Mouse (Mus musculus) thymus, adult 2 months (tissue): ENCODE data around the gene Zfp277. TPM values are rescaled to one million over a fixed set of nuclear protein-coding genes. Genes with fewer than 3 reads are reported as not detected.

Experiments
- DNase-seq: peaks from one replicate; pipeline ENCODE4 v3.0.0; 2021
- H3K27ac ChIP-seq: fragments of 200-500 bp; 2 replicates; pipeline ENCODE4 v1.5.1; 2012; ENCODE audit warnings: low read length, control low read depth; ENCODE audit not compliant: control insufficient read depth, insufficient read depth
- H3K27me3 ChIP-seq: fragments of 200-500 bp; 2 replicates; pipeline ENCODE4 v1.6.1; 2012; ENCODE audit warnings: mild to moderate bottlenecking, low read length, moderate library complexity, mixed read lengths; ENCODE audit not compliant: control insufficient read depth, insufficient read depth
- H3K36me3 ChIP-seq: fragments of 200-500 bp; 2 replicates; pipeline ENCODE4 v1.6.1; 2012; ENCODE audit warnings: mild to moderate bottlenecking, low read length, moderate library complexity; ENCODE audit not compliant: control insufficient read depth, insufficient read depth
- H3K4me1 ChIP-seq: fragments of 200-500 bp; replicated peaks from 2 replicates; pipeline ENCODE4 v1.6.1; 2012; ENCODE audit warnings: low read length; ENCODE audit not compliant: control insufficient read depth, insufficient read depth
- H3K4me3 ChIP-seq: fragments of 200-500 bp; 2 replicates; pipeline ENCODE4 v1.5.1; 2012; ENCODE audit warnings: mild to moderate bottlenecking, low read length, control low read depth, moderate library complexity; ENCODE audit not compliant: control insufficient read depth, insufficient read depth
- CTCF ChIP-seq: fragments of 200-500 bp; IDR thresholded peaks from 2 replicates; pipeline ENCODE4 v1.5.1; 2012; ENCODE audit warnings: mild to moderate bottlenecking, control low read depth, low read length, moderate library complexity, borderline replicate concordance; ENCODE audit not compliant: control insufficient read depth, poor library complexity, insufficient read depth; ENCODE audit errors: extremely low read depth
- POLR2A ChIP-seq: fragments of 200-500 bp; IDR thresholded peaks from 2 replicates; pipeline ENCODE4 v1.6.1; 2012; ENCODE audit warnings: mild to moderate bottlenecking, low read length, control low read depth, moderate library complexity; ENCODE audit not compliant: control insufficient read depth, poor library complexity, insufficient read depth; ENCODE audit errors: extremely low read depth
- WGBS: fragments of 180-500 bp; shearing (Covaris S2); methylation state at CpG from one replicate; pipeline ENCODE4 v1.1.7; 2018; 5-methylcytosine and 5-hydroxymethylcytosine counted together
- polyA plus RNA-seq: library from polyadenylated mRNA; depleted of rRNA; stranded (reverse); fragments of >200 nt; gene quantifications from 2 replicates; pipeline ENCODE4 v1.2.3, GENCODE M21; 2012; rRNA removed

Gene Zfp277
- polyA plus RNA-seq = 5.6 and 8.6 TPM in 2 replicates

GRCm38 (mm10) chr12:40445648-40446449 lies at the start of gene Zfp277, which contains the start of gene Dock4:
Zfp277 (minus strand) TSS chr12:40445902.
Dock4 (plus strand) TSS chr12:40445952.
- Histone ChIP-seq H3K27ac (no peak within 1 kb of the TSS), H3K36me3 (no peaks in the 10 kb centered on the region), H3K4me3 (peak within 1 kb of the TSS; percentile 79), H3K27me3 (peaks cover 20% of the 10 kb centered on the region), H3K4me1 (peaks cover 12% of the 10 kb centered on the region)
- peak; percentile 98 for DNase-seq
- TF ChIP-seq CTCF (peak; percentile 55; the same call in 1 of the 2 replicates), POLR2A (peak; percentile 76)
- WGBS = under 1% methylated on average over 80 of the region's 80 CpGs

GRCm38 (mm10) chr12:40486047-40486837 lies 40.5 kb upstream of the Zfp277 start:
- H3K27me3 ChIP-seq = no peaks in the 10 kb centered on the region
- H3K4me1 ChIP-seq = no peaks in the 10 kb centered on the region
- no peak for DNase-seq
- no peak overlapping the region for H3K27ac ChIP-seq
- 90% methylated on average over 12 of the region's 12 CpGs for WGBS
- H3K4me3 ChIP-seq = no peak overlapping the region
- TF ChIP-seq CTCF = no peak
- TF ChIP-seq POLR2A = no peak
- H3K36me3 ChIP-seq = no peaks in the 10 kb centered on the region

- Histone ChIP-seq H3K4me1 (no peaks in the 10 kb centered on the region), H3K36me3 (no peaks in the 10 kb centered on the region), H3K27ac (no peak overlapping the region), H3K4me3 (no peak overlapping the region), H3K27me3 (no peaks in the 10 kb centered on the region)
- WGBS = 95% methylated on average over 1 of the region's 1 CpGs
- TF ChIP-seq POLR2A (no peak), CTCF (no peak)
- DNase-seq = no peak
Observed at GRCm38 (mm10) chr12:40485210-40485609, 39.5 kb upstream of the Zfp277 start.

GRCm38 (mm10) chr12:40484224-40484623 lies 38.5 kb upstream of the Zfp277 start:
- H3K4me3 ChIP-seq = no peak overlapping the region
- TF ChIP-seq POLR2A (no peak), CTCF (no peak)
- WGBS = 33% methylated on average over 3 of the region's 3 CpGs
- H3K27ac ChIP-seq = no peak overlapping the region
- H3K4me1 ChIP-seq = no peaks in the 10 kb centered on the region
- H3K36me3 ChIP-seq = no peaks in the 10 kb centered on the region
- H3K27me3 ChIP-seq = no peaks in the 10 kb centered on the region
- DNase-seq = no peak

- Histone ChIP-seq H3K27ac (no peak overlapping the region), H3K4me1 (no peaks in the 10 kb centered on the region), H3K4me3 (no peak overlapping the region), H3K36me3 (no peaks in the 10 kb centered on the region), H3K27me3 (no peaks in the 10 kb centered on the region)
- WGBS = 93% methylated on average over 8 of the region's 8 CpGs
- no peak for DNase-seq
- TF ChIP-seq CTCF (no peak), POLR2A (no peak)
Observed at GRCm38 (mm10) chr12:40477621-40478452, 32.1 kb upstream of the Zfp277 start.

- Histone ChIP-seq H3K36me3 (no peaks in the 10 kb centered on the region), H3K4me1 (0 out of 2 replicates have a peak, but pooled peaks cover 3% of the 10 kb centered on the region), H3K4me3 (no peak overlapping the region), H3K27ac (no peak overlapping the region), H3K27me3 (no peaks in the 10 kb centered on the region)
- 76% methylated on average over 2 of the region's 2 CpGs for WGBS
- TF ChIP-seq POLR2A (no peak), CTCF (no peak)
- DNase-seq = no peak
Observed at GRCm38 (mm10) chr12:40473709-40474108, 28.0 kb upstream of the Zfp277 start.
